Mouse (Mus musculus): ENCODE data around the gene Olfr633. TPM values are rescaled to one million over a fixed set of nuclear protein-coding genes. Genes with fewer than 3 reads are reported as not detected.
"Not testable (repeated sequence)": the region's sequence is repeated elsewhere in the genome, so short reads cannot be mapped to it uniquely, and the experiment has no call there.

The Olfr633 gene
- polyA plus RNA-seq, 1 experiment, result not detected

- Histone ChIP-seq H3K79me2 (ENCODE audit: control insufficient read depth, insufficient read depth) (no peaks in the 10 kb centered on the region), H3K4me2 (ENCODE audit: low read depth) (no peak overlapping the region), H3K27me3 (ENCODE audit: control insufficient read depth, insufficient read depth, insufficient read length) (no peaks in the 10 kb centered on the region), H3K36me3 (ENCODE audit: control insufficient read depth, insufficient read depth) (no peaks in the 10 kb centered on the region), H3K4me3 (no peak overlapping the region), H3ac (ENCODE audit: control insufficient read depth, insufficient read length) (no peak overlapping the region)
- no peak for TF ChIP-seq POLR2A (IDR thresholded peaks at IDR 0.05; ENCODE audit: insufficient read length, low read depth)
- TF ChIP-seq REST (IDR thresholded peaks at IDR 0.05; ENCODE audit: insufficient read depth, insufficient read length), result no peak
- TF ChIP-seq MYOG (IDR thresholded peaks at IDR 0.05; ENCODE audit: control insufficient read depth in 1 of 3, insufficient read depth in 1 of 3, insufficient read length in 2 of 3, low read depth in 2 of 3), result no peak
- TF ChIP-seq TCF3 (IDR thresholded peaks at IDR 0.05; ENCODE audit: insufficient read length, low read depth), result no peak
- no peak for TF ChIP-seq SRF (IDR thresholded peaks at IDR 0.05; ENCODE audit: control insufficient read depth, insufficient read length, low read depth)
- no peak for TF ChIP-seq MAX (IDR thresholded peaks at IDR 0.05; ENCODE audit: low read depth)
- TF ChIP-seq TCF12 (IDR thresholded peaks at IDR 0.05; ENCODE audit: insufficient read depth, poor library complexity, severe bottlenecking), result no peak
These were observed 28.9 kb upstream of the Olfr633 start for GRCm38 (mm10) chr7:103915338-103915737.

GRCm38 (mm10) chr7:103928525-103928924 is 15.7 kb upstream of the Olfr633 start, which contains the start of gene Olfr631:
TSS of gene Olfr631 (plus strand) at chr7:103928825.
- H3K36me3 ChIP-seq (ENCODE audit: control insufficient read depth, insufficient read depth), result no peaks in the 10 kb centered on the region
- no peak within 1 kb of the TSS for H3ac ChIP-seq (ENCODE audit: control insufficient read depth, insufficient read length)
- no peak within 1 kb of the TSS for H3K4me3 ChIP-seq
- no peaks in the 10 kb centered on the region for H3K27me3 ChIP-seq (ENCODE audit: control insufficient read depth, insufficient read depth, insufficient read length)
- TF ChIP-seq POLR2AphosphoS2 (IDR thresholded peaks at IDR 0.05; ENCODE audit: insufficient read length, low read depth), result no peak
- no peak for TF ChIP-seq SRF (IDR thresholded peaks at IDR 0.05; ENCODE audit: control insufficient read depth, insufficient read length, low read depth)
- no peak for TF ChIP-seq CEBPB (IDR thresholded peaks at IDR 0.05; ENCODE audit: insufficient read depth, poor library complexity, severe bottlenecking)
- no peak for TF ChIP-seq MAX (IDR thresholded peaks at IDR 0.05; ENCODE audit: low read depth)
- TF ChIP-seq MYOG (IDR thresholded peaks at IDR 0.05; ENCODE audit: control insufficient read depth in 1 of 3, insufficient read depth in 1 of 3, insufficient read length in 2 of 3, low read depth in 2 of 3), result no peak
- no peak for TF ChIP-seq MYOD1 (IDR thresholded peaks at IDR 0.05; ENCODE audit: control insufficient read depth in 1 of 3, insufficient read length in 2 of 3, low read depth in 2 of 3)
- TF ChIP-seq TCF3 (IDR thresholded peaks at IDR 0.05; ENCODE audit: insufficient read length, low read depth), result no peak
- no peak for TF ChIP-seq E2F4 (IDR thresholded peaks at IDR 0.05; ENCODE audit: insufficient read depth)
- TF ChIP-seq TCF12 (IDR thresholded peaks at IDR 0.05; ENCODE audit: insufficient read depth, poor library complexity, severe bottlenecking), result no peak
- TF ChIP-seq REST (IDR thresholded peaks at IDR 0.05; ENCODE audit: insufficient read depth, insufficient read length), result no peak
- TF ChIP-seq POLR2A (IDR thresholded peaks at IDR 0.05; ENCODE audit: insufficient read length, low read depth), result no peak
- TF ChIP-seq USF1 (IDR thresholded peaks at IDR 0.05; ENCODE audit: low read depth), result no peak
- no peaks in the 10 kb centered on the region for H3K79me2 ChIP-seq (ENCODE audit: control insufficient read depth, insufficient read depth)
- H3K4me2 ChIP-seq (ENCODE audit: low read depth), result no peak within 1 kb of the TSS

- no peaks in the 10 kb centered on the region for H3K27me3 ChIP-seq (ENCODE audit: control insufficient read depth, insufficient read depth, insufficient read length)
- no peak for TF ChIP-seq TCF3 (IDR thresholded peaks at IDR 0.05; ENCODE audit: insufficient read length, low read depth)
- no peak for TF ChIP-seq POLR2A (IDR thresholded peaks at IDR 0.05; ENCODE audit: insufficient read length, low read depth)
- TF ChIP-seq MYOG (IDR thresholded peaks at IDR 0.05; ENCODE audit: control insufficient read depth in 1 of 3, insufficient read depth in 1 of 3, insufficient read length in 2 of 3, low read depth in 2 of 3), result no peak
- no peak for TF ChIP-seq TCF12 (IDR thresholded peaks at IDR 0.05; ENCODE audit: insufficient read depth, poor library complexity, severe bottlenecking)
- H3ac ChIP-seq (ENCODE audit: control insufficient read depth, insufficient read length), result no peak within 1 kb of the TSS
- H3K4me2 ChIP-seq (ENCODE audit: low read depth), result no peak within 1 kb of the TSS
- no peaks in the 10 kb centered on the region for H3K36me3 ChIP-seq (ENCODE audit: control insufficient read depth, insufficient read depth)
- no peaks in the 10 kb centered on the region for H3K79me2 ChIP-seq (ENCODE audit: control insufficient read depth, insufficient read depth)
- H3K4me3 ChIP-seq, result no peak within 1 kb of the TSS
These were observed 10.0 kb upstream of the Olfr633 start, which contains the start of gene Olfr632 for GRCm38 (mm10) chr7:103934264-103934663. TSS of gene Olfr632 (plus strand) at chr7:103934347.

- Histone ChIP-seq H3ac (ENCODE audit: control insufficient read depth, insufficient read length) (no peak overlapping the region), H3K4me3 (no peak overlapping the region), H3K4me2 (ENCODE audit: low read depth) (no peak overlapping the region), H3K27me3 (ENCODE audit: control insufficient read depth, insufficient read depth, insufficient read length) (no peaks in the 10 kb centered on the region), H3K79me2 (ENCODE audit: control insufficient read depth, insufficient read depth) (no peaks in the 10 kb centered on the region), H3K36me3 (ENCODE audit: control insufficient read depth, insufficient read depth) (no peaks in the 10 kb centered on the region)
- TF ChIP-seq USF1 (IDR thresholded peaks at IDR 0.05; ENCODE audit: low read depth) (no peak), MYOG (IDR thresholded peaks at IDR 0.05; ENCODE audit: control insufficient read depth in 1 of 3, insufficient read depth in 1 of 3, insufficient read length in 2 of 3, low read depth in 2 of 3) (no peak), REST (IDR thresholded peaks at IDR 0.05; ENCODE audit: insufficient read depth, insufficient read length) (no peak), MYOD1 (IDR thresholded peaks at IDR 0.05; ENCODE audit: control insufficient read depth in 1 of 3, insufficient read length in 2 of 3, low read depth in 2 of 3) (no peak), SRF (IDR thresholded peaks at IDR 0.05; ENCODE audit: control insufficient read depth, insufficient read length, low read depth) (no peak)
These were observed 1.5 kb upstream of the Olfr633 start for GRCm38 (mm10) chr7:103942730-103943129.

GRCm38 (mm10) chr7:103966873-103967272 is 22.6 kb downstream of the Olfr633 start:
- H3K27me3 ChIP-seq (ENCODE audit: control insufficient read depth, insufficient read depth, insufficient read length); H3ac ChIP-seq (ENCODE audit: control insufficient read depth, insufficient read length); H3K36me3 ChIP-seq (ENCODE audit: control insufficient read depth, insufficient read depth); H3K79me2 ChIP-seq (ENCODE audit: control insufficient read depth, insufficient read depth); H3K4me3 ChIP-seq; H3K4me2 ChIP-seq (ENCODE audit: low read depth): not testable (repeated sequence)
